Mouse (Mus musculus) ES-E14 (cell line): ENCODE results near the gene Cemip. TPM values are rescaled to one million over a fixed set of nuclear protein-coding genes. Genes with fewer than 3 reads are reported as not detected.

Experiments used
- DNase-seq: peaks from one replicate; pipeline ENCODE4 v3.0.0-alpha.2; 2013; ENCODE audit warnings: low read depth, low spot score
- H3K27ac ChIP-seq: 2 replicates; pipeline ENCODE4 v1.5.1; 2012; ENCODE audit warnings: low read depth, mild to moderate bottlenecking, low read length, moderate library complexity, mixed read lengths; ENCODE audit not compliant: poor library complexity, insufficient read depth, severe bottlenecking
- H3K36me3 ChIP-seq: 2 replicates; pipeline ENCODE4 v1.6.1; 2012; ENCODE audit warnings: mild to moderate bottlenecking, low read length, moderate library complexity, mixed read lengths; ENCODE audit not compliant: control insufficient read depth, poor library complexity, insufficient read depth, severe bottlenecking
- H3K4me1 ChIP-seq, 2 experiments: fragments of 150-350 bp in 1 of 2; sonication (generic) in 1 of 2; 2 replicates each; pipeline ENCODE4 v1.6.1; 2012; ENCODE audit warnings: low read length in 2 of 2, mild to moderate bottlenecking in 1 of 2, mixed read lengths in 1 of 2; ENCODE audit not compliant: control insufficient read depth in 2 of 2, insufficient read depth in 2 of 2, poor library complexity in 1 of 2
- H3K4me3 ChIP-seq, 2 experiments: fragments of 150-350 bp in 1 of 2; sonication (generic) in 1 of 2; 2 replicates each; pipeline ENCODE4 v1.5.1; 2012; ENCODE audit warnings: low read length in 2 of 2, low read depth in 1 of 2, mild to moderate bottlenecking in 1 of 2, mixed read lengths in 1 of 2; ENCODE audit not compliant: insufficient read depth in 1 of 2, poor library complexity in 1 of 2, severe bottlenecking in 1 of 2
- H3K9ac ChIP-seq: 2 replicates; pipeline ENCODE4 v1.6.1; 2012; ENCODE audit warnings: low read depth, mild to moderate bottlenecking, low read length, mixed read lengths; ENCODE audit not compliant: poor library complexity, insufficient read depth, severe bottlenecking
- H3K9me3 ChIP-seq: fragments of 150-350 bp; sonication (generic); 2 replicates; pipeline ENCODE4 v1.6.1; 2012; ENCODE audit warnings: low read depth, mild to moderate bottlenecking, low read length; ENCODE audit not compliant: control insufficient read depth, insufficient read depth
- CHD2 ChIP-seq: IDR thresholded peaks from 2 replicates; pipeline ENCODE4 v1.6.1; 2014; ENCODE audit warnings: mild to moderate bottlenecking, low read depth, low read length, inconsistent platforms
- HCFC1 ChIP-seq: IDR thresholded peaks from 2 replicates; pipeline ENCODE4 v1.6.1; 2012; ENCODE audit warnings: low read length, inconsistent platforms, borderline replicate concordance; ENCODE audit not compliant: insufficient read depth
- MAFK ChIP-seq: IDR thresholded peaks from 2 replicates; pipeline ENCODE4 v1.6.1; 2014; ENCODE audit warnings: mild to moderate bottlenecking, low read depth, low read length, inconsistent platforms; ENCODE audit not compliant: insufficient read depth
- ZC3H11A ChIP-seq: IDR thresholded peaks from 2 replicates; pipeline ENCODE4 v1.6.1; 2012; ENCODE audit warnings: low read depth, mild to moderate bottlenecking, inconsistent platforms, low read length, borderline replicate concordance
- ZNF384 ChIP-seq: IDR thresholded peaks from 2 replicates; pipeline ENCODE4 v1.6.1; 2012; ENCODE audit warnings: low read depth, low read length, inconsistent platforms
- in situ Hi-C, 2 experiments: fragments of 600-800 bp; cut with MboI; formaldehyde crosslinking; loops; one replicate each; pipeline ENCODE4 v1.15.1; 2025; ENCODE audit warnings: low sequenced_read_pairs in 2 of 2, inconsistent platforms in 1 of 2; ENCODE audit not compliant: unreplicated experiment in 2 of 2
- total RNA-seq: library from RNA; depleted of rRNA; stranded (reverse); fragments of 300-350 nt; gene quantifications from 2 replicates; pipeline ENCODE4 v1.2.3, GENCODE M21; 2012

Gene Cemip
- total RNA-seq, 1 experiment, result 3.9 TPM

DNA sequence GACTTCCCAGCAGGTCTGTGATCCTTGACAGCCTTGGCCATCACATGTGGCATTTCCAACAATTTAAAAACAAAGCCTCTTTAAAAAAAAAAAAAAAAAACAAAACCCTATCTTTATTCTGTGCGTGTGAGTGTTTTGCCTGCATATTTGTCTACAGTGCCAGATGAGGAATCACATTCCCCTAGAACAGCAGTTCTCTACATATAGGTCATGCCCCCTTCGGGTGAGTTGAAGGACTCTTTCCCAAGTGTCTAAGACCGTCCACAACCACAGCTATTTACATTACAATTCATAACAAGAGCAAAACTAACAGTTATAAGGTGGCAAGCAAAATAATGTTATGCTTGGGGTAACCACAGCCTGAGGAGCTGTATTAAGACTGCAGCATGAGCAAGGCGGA, 184.9 kb downstream of the Cemip start:
- in situ Hi-C loops, result loop anchor here in 1 of 2 experiments (25.0 kb wide), 1 partner anchor 386 kb away; no protein-coding TSS in a partner anchor
- Histone ChIP-seq H3K4me3 (no peak overlapping the region), H3K9me3 (no peaks in the 10 kb centered on the region), H3K4me1 (peaks cover 5 to 6% of the 10 kb centered on the region in 2 experiments; a peak in 3 of 4 replicates), H3K9ac (no peak overlapping the region), H3K27ac (no peak overlapping the region), H3K36me3 (peaks cover 30% of the 10 kb centered on the region)
- TF ChIP-seq MAFK, result no peak
- no peak for TF ChIP-seq ZC3H11A
- no peak for TF ChIP-seq HCFC1
- TF ChIP-seq CHD2, result no peak
- no peak for TF ChIP-seq ZNF384
- no peak for DNase-seq

DNA sequence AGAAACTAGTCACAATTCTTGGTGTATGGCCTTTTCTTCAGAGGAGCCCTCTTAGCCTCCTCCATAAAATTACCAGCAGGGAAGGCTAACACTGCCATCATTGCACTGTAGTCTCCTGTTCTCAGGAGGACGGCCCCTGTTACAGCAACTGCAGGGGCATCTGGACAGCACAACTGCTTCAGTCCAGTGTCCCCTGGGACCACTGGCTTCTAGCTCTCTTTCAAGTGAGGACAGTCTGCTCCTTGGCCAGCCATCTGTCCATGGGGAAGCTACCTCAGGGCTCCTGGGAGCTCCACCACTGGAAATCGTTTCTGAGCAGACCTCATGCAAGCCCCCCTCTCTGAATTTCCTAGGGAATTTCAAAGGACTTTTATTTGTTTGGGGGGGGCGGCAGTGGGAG, 185.8 kb downstream of the Cemip start:
- Histone ChIP-seq H3K36me3 (peaks cover 33% of the 10 kb centered on the region), H3K4me1 (peaks cover 5 to 6% of the 10 kb centered on the region in 2 experiments; a peak in 3 of 4 replicates), H3K9me3 (no peaks in the 10 kb centered on the region), H3K27ac (no peak overlapping the region), H3K4me3 (no peak overlapping the region), H3K9ac (no peak overlapping the region)
- no peak for DNase-seq
- TF ChIP-seq ZNF384 (no peak), MAFK (no peak), ZC3H11A (no peak), CHD2 (no peak), HCFC1 (no peak)
- in situ Hi-C loops, result loop anchor here in 1 of 2 experiments (25.0 kb wide), 1 partner anchor 387 kb away; no protein-coding TSS in a partner anchor

DNA sequence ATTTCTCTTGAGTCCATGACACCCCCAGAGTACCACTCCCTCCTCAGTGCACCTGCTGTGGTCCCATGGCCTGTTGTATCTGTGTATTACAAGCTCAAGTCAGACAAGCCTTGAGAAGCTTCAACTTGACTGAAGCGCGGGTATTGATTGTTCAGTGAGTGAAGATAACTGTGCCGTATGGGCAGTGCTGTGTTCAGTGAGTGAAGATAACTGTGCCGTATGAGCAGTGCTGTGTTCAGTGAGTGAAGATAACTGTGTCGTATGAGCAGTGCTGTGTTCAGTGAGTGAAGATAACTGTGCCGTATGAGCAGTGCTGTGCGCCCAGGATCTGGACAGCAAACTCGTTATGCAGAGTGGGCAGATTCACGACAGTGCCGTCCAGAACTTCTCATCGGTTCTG, 188.0 kb downstream of the Cemip start:
- H3K4me1 ChIP-seq, result peaks cover 5 to 6% of the 10 kb centered on the region in 2 experiments; a peak in 3 of 4 replicates
- in situ Hi-C loops, result no loop called here
- no peak for DNase-seq
- H3K36me3 ChIP-seq, result peaks cover 36% of the 10 kb centered on the region
- TF ChIP-seq HCFC1, result no peak
- no peak for TF ChIP-seq CHD2
- TF ChIP-seq ZNF384, result no peak
- no peak for TF ChIP-seq MAFK
- no peak for TF ChIP-seq ZC3H11A
- no peak overlapping the region for H3K9ac ChIP-seq
- no peak overlapping the region for H3K4me3 ChIP-seq
- H3K9me3 ChIP-seq, result no peaks in the 10 kb centered on the region
- H3K27ac ChIP-seq, result no peak overlapping the region

DNA sequence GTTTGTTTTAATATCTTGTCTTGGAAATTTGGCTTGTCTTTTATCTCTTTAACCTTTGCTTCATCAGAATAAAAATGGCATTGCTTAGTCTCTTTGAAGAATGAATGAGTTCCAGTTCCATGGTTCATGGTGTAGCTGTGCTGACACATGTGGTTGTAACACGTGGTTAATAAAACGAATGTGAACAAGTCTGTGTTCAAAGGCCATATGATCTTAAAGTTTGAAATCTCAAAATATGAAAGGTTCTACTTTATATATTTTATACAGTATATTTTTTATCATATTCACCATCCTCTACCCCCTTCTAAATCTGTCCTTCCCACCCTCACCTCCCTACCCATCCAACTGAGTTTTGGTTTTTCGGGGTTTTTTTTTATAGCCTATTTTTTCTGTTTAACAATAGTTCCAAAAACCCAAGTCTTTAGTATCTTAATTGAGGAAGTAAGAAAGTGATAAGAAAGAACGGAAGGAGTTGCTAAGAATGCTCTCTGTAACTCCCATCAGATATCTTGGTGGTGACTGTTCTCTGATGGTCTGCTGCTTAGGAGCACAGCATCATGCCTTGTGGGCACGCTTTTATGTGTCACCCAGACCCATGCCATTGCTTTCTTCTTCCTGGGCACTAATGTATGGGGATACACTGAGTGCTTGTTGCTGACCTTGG, 190.1 kb downstream of the Cemip start:
- Histone ChIP-seq H3K9me3 (no peaks in the 10 kb centered on the region), H3K27ac (no peak overlapping the region), H3K4me1 (peaks cover 0 to under 1% of the 10 kb centered on the region in 2 experiments; a peak in 2 of 4 replicates), H3K4me3 (no peak overlapping the region), H3K9ac (no peak overlapping the region), H3K36me3 (peaks cover 36% of the 10 kb centered on the region)
- no peak for DNase-seq
- TF ChIP-seq HCFC1 (no peak), MAFK (no peak), CHD2 (no peak), ZNF384 (no peak), ZC3H11A (no peak)
- in situ Hi-C loops, result no loop called here
